Mouse (Mus musculus) MEL (cell line): ENCODE measurements at regions not wholly inside any gene's neighbourhood (a gene's known extent, or its start where the extent isn't known, plus 50 kb on each side); places are given as distances from the start of the nearest gene placed in this dataset.
A peak's percentile ranks its signal among the peaks of the same experiment; 100 is the strongest.

ENCODE experiments used
- CHD2 ChIP-seq: IDR thresholded peaks from 2 replicates; pipeline ENCODE4 v1.6.1; 2011; ENCODE audit warnings: low read length, improper control_type of control experiment
- CTCF ChIP-seq, 3 experiments: IDR thresholded peaks in 2 of 3; conservative IDR thresholded peaks in 1 of 3; 2 replicates each; pipeline ENCODE4 v1.5.1; 2011 to 2012; ENCODE audit warnings: low read length in 3 of 3, low read depth in 2 of 3, mild to moderate bottlenecking in 2 of 3, improper control_type of control experiment in 1 of 3, inconsistent platforms in 1 of 3, mixed read lengths in 1 of 3, moderate library complexity in 1 of 3; ENCODE audit not compliant: control insufficient read depth in 1 of 3, insufficient read depth in 1 of 3, poor library complexity in 1 of 3, severe bottlenecking in 1 of 3
- ETS1 ChIP-seq: IDR thresholded peaks from 2 replicates; pipeline ENCODE4 v1.6.1; 2012; ENCODE audit warnings: low read depth, mild to moderate bottlenecking, inconsistent platforms, low read length, improper control_type of control experiment, moderate library complexity
- GATA1 ChIP-seq: IDR thresholded peaks from 2 replicates; pipeline ENCODE4 v1.6.1; 2011; ENCODE audit warnings: low read depth, low read length, improper control_type of control experiment
- MAX ChIP-seq: IDR thresholded peaks from 2 replicates; pipeline ENCODE4 v1.6.1; 2011; ENCODE audit warnings: low read length, improper control_type of control experiment
- POLR2A ChIP-seq, 2 experiments: IDR thresholded peaks; 2 replicates each; pipeline ENCODE4 v1.6.1; 2011 to 2012; ENCODE audit warnings: low read length in 2 of 2, mild to moderate bottlenecking in 2 of 2, control low read depth in 1 of 2, improper control_type of control experiment in 1 of 2, low read depth in 1 of 2, moderate library complexity in 1 of 2; ENCODE audit not compliant: control insufficient read depth in 1 of 2, insufficient read depth in 1 of 2, poor library complexity in 1 of 2
- RCOR1 ChIP-seq: IDR thresholded peaks from 2 replicates; pipeline ENCODE4 v1.6.1; 2012; ENCODE audit warnings: low read depth, mild to moderate bottlenecking, inconsistent platforms, low read length, improper control_type of control experiment
- TCF12 ChIP-seq: IDR thresholded peaks from 2 replicates; pipeline ENCODE4 v1.6.1; 2014; ENCODE audit warnings: low read depth, mild to moderate bottlenecking, inconsistent platforms, low read length, improper control_type of control experiment, moderate library complexity
- ZMIZ1 ChIP-seq: IDR thresholded peaks from 2 replicates; pipeline ENCODE4 v1.6.1; 2012; ENCODE audit warnings: low read depth, mild to moderate bottlenecking, inconsistent platforms, low read length, improper control_type of control experiment, moderate library complexity

GRCm38 (mm10) chr9:23977574-23977973, 120.2 kb upstream of the Npsr1 start:
- no peak for TF ChIP-seq CTCF (IDR thresholded peaks at IDR 0.05 in 2 of 3, conservative IDR thresholded peaks at IDR 0.05 in 1 of 3; ENCODE audit: control insufficient read depth in 1 of 3, insufficient read depth in 1 of 3, low read depth in 2 of 3, low read length in 3 of 3, poor library complexity in 1 of 3, severe bottlenecking in 1 of 3)
- no peak for TF ChIP-seq ETS1
- TF ChIP-seq POLR2A (IDR thresholded peaks at IDR 0.05; ENCODE audit: control insufficient read depth in 1 of 2, insufficient read depth in 1 of 2, low read depth in 1 of 2, low read length in 2 of 2, poor library complexity in 1 of 2), result no peak
- no peak for TF ChIP-seq CHD2
- peak; percentile 16; the same call in 1 of the 2 replicates for TF ChIP-seq MAX
- TF ChIP-seq GATA1, result no peak
- no peak for TF ChIP-seq ZMIZ1
- TF ChIP-seq TCF12, result no peak
- no peak for TF ChIP-seq RCOR1
